Mouse (Mus musculus): ENCODE data around the gene Tmem17. TPM values are rescaled to one million over a fixed set of nuclear protein-coding genes. Genes with fewer than 3 reads are reported as not detected.

The Tmem17 gene
- polyA plus RNA-seq (2014; fragmentation: Nextera tagmentation; extraction: Ambion mirVana), result 13.7 and 14.2 TPM in 2 replicates

DNA sequence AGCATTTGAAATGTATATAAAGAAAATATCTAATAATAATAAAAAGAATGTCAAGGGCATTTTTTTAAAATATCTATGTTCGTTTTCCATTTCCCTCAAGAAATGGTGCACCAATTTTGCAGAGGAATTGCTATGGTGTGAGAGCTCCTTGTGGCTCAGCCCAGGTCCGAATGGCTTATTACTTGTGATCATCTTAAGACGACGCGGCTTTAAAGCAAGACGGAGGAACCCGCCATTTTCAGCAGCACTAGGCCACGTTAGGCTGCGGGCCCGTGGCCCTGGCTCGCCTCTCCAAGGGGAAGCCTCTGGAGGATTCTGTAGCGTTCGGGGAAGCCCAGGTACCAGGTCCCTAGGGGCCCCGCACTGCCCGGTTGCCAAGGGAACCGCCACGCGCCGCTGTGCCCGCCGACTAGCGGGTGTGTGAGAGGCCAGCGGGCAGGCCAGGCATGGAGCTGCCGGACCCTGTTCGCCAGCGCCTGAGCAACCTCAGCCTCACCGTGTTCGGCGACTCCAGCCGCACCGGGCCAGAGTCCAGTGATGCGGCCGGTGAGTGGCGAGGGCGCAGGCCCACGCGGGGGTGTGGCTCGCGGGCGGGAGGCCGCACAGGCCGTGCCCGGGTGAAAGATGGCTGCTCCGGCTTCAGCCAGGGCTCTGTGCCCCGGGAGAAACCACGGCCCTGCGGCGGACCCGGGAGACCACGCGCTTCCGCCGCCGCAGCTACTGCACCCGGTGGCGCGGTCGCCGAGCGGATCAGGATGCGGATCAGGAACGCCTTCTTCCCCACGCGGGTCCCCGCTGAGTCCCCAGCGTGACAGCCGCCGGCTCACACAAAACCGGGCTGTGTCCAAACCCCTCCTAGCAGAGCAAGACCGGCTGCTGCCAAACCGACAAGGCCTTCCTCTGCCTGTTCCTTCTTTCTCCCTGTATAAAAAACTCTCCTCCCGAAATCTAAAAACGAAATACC lies at the start of gene Tmem17:
Gene Tmem17 (plus strand): TSS at position 51 of the 964 bp plus-strand sequence.
- Histone ChIP-seq H3K27ac (replicated peaks; ENCODE audit: low read depth, low read length) (peak within 1 kb of the TSS; percentile 95), H3K27me3 (replicated peaks; ENCODE audit: control insufficient read depth, insufficient read depth, low read length) (no peaks in the 10 kb centered on the region), H3K9ac (ENCODE audit: low read depth, low read length) (peak within 1 kb of the TSS; percentile 98), H3K9me3 (ENCODE audit: control insufficient read depth, low read length) (peaks cover 6% of the 10 kb centered on the region; the same call in 1 of the 2 replicates), H3K36me3 (ENCODE audit: control insufficient read depth, insufficient read depth, low read length) (0 out of 2 replicates have a peak, but pooled peaks cover 1% of the 10 kb centered on the region), H3K4me3 (ENCODE audit: low read depth, low read length) (peak within 1 kb of the TSS; percentile 85), H3K4me2 (ENCODE audit: low read depth, low read length) (peak within 1 kb of the TSS; percentile 81), H3K4me1 (ENCODE audit: control insufficient read depth, insufficient read depth, low read length) (no peaks in the 10 kb centered on the region)
- DNase-seq (ENCODE audit: low spot score) (peak; percentile 80), ATAC-seq (ENCODE audit: low read depth) (peak; percentile 96)
- WGBS, result under 1% methylated on average over 38 of the region's 73 CpGs

- 74% methylated on average over 3 of the region's 3 CpGs for WGBS
- H3K27me3 ChIP-seq (replicated peaks; ENCODE audit: control insufficient read depth, insufficient read depth, low read length), result no peaks in the 10 kb centered on the region
- H3K4me2 ChIP-seq (ENCODE audit: low read depth, low read length), result no peak overlapping the region
- no peak overlapping the region for H3K27ac ChIP-seq (replicated peaks; ENCODE audit: low read depth, low read length)
- H3K9me3 ChIP-seq (ENCODE audit: control insufficient read depth, low read length), result no peaks in the 10 kb centered on the region
- H3K4me1 ChIP-seq (ENCODE audit: control insufficient read depth, insufficient read depth, low read length), result peaks cover 3% of the 10 kb centered on the region; the same call in 1 of the 2 replicates
- H3K9ac ChIP-seq (ENCODE audit: low read depth, low read length), result no peak overlapping the region
- H3K4me3 ChIP-seq (ENCODE audit: low read depth, low read length), result no peak overlapping the region
- H3K36me3 ChIP-seq (ENCODE audit: control insufficient read depth, insufficient read depth, low read length), result no peaks in the 10 kb centered on the region
- DNase-seq (ENCODE audit: low spot score) (no peak), ATAC-seq (ENCODE audit: low read depth) (no peak)
Measured at GRCm38 (mm10) chr11:22479836-22480619, 31.9 kb upstream of the Tmem17 start.

GRCm38 (mm10) chr11:22481639-22482361 lies 30.1 kb upstream of the Tmem17 start:
- peak; percentile 75 for DNase-seq (ENCODE audit: low spot score)
- Histone ChIP-seq H3K9me3 (ENCODE audit: control insufficient read depth, low read length) (no peaks in the 10 kb centered on the region), H3K27ac (replicated peaks; ENCODE audit: low read depth, low read length) (peak overlapping the region; percentile 57), H3K27me3 (replicated peaks; ENCODE audit: control insufficient read depth, insufficient read depth, low read length) (no peaks in the 10 kb centered on the region), H3K4me3 (ENCODE audit: low read depth, low read length) (no peak overlapping the region), H3K36me3 (ENCODE audit: control insufficient read depth, insufficient read depth, low read length) (no peaks in the 10 kb centered on the region), H3K4me1 (ENCODE audit: control insufficient read depth, insufficient read depth, low read length) (peaks cover 3% of the 10 kb centered on the region; the same call in 1 of the 2 replicates), H3K9ac (ENCODE audit: low read depth, low read length) (no peak overlapping the region), H3K4me2 (ENCODE audit: low read depth, low read length) (no peak overlapping the region)
- peak; percentile 76 for ATAC-seq (ENCODE audit: low read depth)
- 57% methylated on average over 1 of the region's 1 CpGs for WGBS

DNA sequence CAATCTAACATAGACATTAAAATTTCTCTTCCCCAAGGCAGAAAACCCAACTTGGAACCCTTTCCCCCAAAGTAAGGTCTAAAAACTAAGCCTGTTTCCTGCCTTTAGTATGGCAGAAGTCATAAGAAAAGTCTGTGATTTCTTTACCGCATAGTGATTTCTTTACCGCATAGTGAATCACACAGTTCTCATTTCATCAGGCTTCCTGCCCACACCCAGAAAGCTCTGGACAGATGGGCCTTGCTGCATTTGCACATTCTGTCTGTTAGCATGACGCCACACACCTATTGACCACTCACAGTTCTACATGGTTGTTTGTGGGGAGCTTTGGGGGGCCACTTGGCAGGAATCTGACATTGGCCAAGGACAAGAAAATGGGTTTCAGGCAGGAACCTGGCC lies 29.5 kb upstream of the Tmem17 start:
- ATAC-seq (ENCODE audit: low read depth) (no peak), DNase-seq (ENCODE audit: low spot score) (no peak)
- Histone ChIP-seq H3K4me2 (ENCODE audit: low read depth, low read length) (no peak overlapping the region), H3K27ac (replicated peaks; ENCODE audit: low read depth, low read length) (peak overlapping the region; percentile 57; the same call in 1 of the 2 replicates), H3K27me3 (replicated peaks; ENCODE audit: control insufficient read depth, insufficient read depth, low read length) (no peaks in the 10 kb centered on the region), H3K9ac (ENCODE audit: low read depth, low read length) (no peak overlapping the region), H3K4me3 (ENCODE audit: low read depth, low read length) (no peak overlapping the region), H3K4me1 (ENCODE audit: control insufficient read depth, insufficient read depth, low read length) (peaks cover 3% of the 10 kb centered on the region; the same call in 1 of the 2 replicates), H3K9me3 (ENCODE audit: control insufficient read depth, low read length) (no peaks in the 10 kb centered on the region), H3K36me3 (ENCODE audit: control insufficient read depth, insufficient read depth, low read length) (no peaks in the 10 kb centered on the region)
- 81% methylated on average over 3 of the region's 3 CpGs for WGBS

DNA sequence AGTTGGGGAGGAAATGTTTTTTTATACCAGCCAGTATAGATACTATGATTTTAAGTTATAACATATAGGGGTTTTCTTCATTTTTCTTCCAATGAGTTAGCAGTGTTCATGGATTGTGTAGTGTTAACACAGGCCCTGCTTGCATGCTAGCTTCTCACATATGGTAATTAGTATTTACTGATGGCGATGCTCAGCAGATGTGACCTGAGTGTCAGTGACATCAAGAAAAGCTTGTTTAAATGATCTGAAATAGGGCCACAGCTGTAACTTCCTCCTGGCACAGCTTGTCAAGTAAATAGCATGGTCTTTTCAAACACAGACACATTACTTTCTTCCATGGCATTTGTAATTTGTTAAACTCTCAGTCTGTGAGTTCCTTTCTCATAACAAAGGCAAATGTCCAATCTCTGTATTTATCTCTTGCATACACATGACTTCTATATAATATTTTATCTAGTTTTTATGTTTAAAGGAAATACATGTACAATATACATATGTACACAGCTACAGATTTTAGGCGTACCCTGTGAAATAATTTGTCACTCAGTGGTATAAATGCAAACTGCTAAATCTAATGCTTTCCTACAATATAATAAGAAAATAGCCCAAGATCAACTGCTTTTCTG lies 18.1 kb upstream of the Tmem17 start:
- ATAC-seq (ENCODE audit: low read depth) (no peak), DNase-seq (ENCODE audit: low spot score) (no peak)
- H3K4me2 ChIP-seq (ENCODE audit: low read depth, low read length), result no peak overlapping the region
- H3K27me3 ChIP-seq (replicated peaks; ENCODE audit: control insufficient read depth, insufficient read depth, low read length), result no peaks in the 10 kb centered on the region
- no peak overlapping the region for H3K9ac ChIP-seq (ENCODE audit: low read depth, low read length)
- 75% methylated on average over 2 of the region's 2 CpGs for WGBS
- no peak overlapping the region for H3K27ac ChIP-seq (replicated peaks; ENCODE audit: low read depth, low read length)
- H3K4me1 ChIP-seq (ENCODE audit: control insufficient read depth, insufficient read depth, low read length), result no peaks in the 10 kb centered on the region
- H3K36me3 ChIP-seq (ENCODE audit: control insufficient read depth, insufficient read depth, low read length), result no peaks in the 10 kb centered on the region
- no peaks in the 10 kb centered on the region for H3K9me3 ChIP-seq (ENCODE audit: control insufficient read depth, low read length)
- H3K4me3 ChIP-seq (ENCODE audit: low read depth, low read length), result no peak overlapping the region

DNA sequence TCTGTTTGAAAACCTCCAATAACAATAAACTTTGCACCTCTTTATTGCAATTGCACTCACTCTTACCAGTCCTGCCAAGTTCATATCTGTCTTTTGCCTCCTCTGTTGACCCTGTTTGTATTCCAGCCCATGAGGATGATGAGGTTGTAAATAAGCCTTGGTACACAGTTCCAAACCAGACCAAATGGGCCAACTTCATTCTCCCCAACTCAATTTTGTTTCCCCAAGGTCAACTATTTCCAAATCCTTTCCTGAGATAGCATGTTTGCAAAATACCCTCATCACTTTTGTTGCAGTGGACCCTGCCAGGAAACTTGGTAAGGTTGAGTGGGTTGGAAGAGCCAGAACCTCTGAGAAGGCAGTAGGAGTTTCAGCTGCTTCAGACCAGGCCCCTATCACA lies 16.9 kb upstream of the Tmem17 start:
- no peak for DNase-seq (ENCODE audit: low spot score)
- ATAC-seq (ENCODE audit: low read depth), result no peak
- Histone ChIP-seq H3K27ac (replicated peaks; ENCODE audit: low read depth, low read length) (no peak overlapping the region), H3K9me3 (ENCODE audit: control insufficient read depth, low read length) (no peaks in the 10 kb centered on the region), H3K27me3 (replicated peaks; ENCODE audit: control insufficient read depth, insufficient read depth, low read length) (no peaks in the 10 kb centered on the region), H3K4me3 (ENCODE audit: low read depth, low read length) (no peak overlapping the region), H3K36me3 (ENCODE audit: control insufficient read depth, insufficient read depth, low read length) (no peaks in the 10 kb centered on the region), H3K4me2 (ENCODE audit: low read depth, low read length) (no peak overlapping the region), H3K9ac (ENCODE audit: low read depth, low read length) (no peak overlapping the region), H3K4me1 (ENCODE audit: control insufficient read depth, insufficient read depth, low read length) (no peaks in the 10 kb centered on the region)

GRCm38 (mm10) chr11:22499396-22499795 lies 12.5 kb upstream of the Tmem17 start:
- DNase-seq (ENCODE audit: low spot score), result no peak

DNA sequence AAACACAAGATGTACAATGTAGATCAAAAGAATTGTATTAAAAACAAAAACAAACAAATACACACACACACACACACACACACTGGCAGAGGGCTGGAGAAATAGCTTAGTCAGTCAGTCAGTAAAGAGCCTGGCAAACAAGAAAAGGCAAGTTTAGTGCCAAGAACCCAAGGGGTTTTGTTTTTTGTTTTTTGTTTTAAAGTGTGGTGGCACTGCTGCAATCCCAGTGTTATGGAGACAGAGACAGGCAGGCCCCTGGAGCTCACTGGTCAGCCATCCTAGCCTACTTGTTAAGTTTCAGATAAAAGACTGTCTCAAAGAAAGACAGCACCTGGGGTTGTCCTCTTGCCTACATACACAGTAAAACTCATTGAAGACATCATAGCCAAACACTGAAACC lies 12.0 kb upstream of the Tmem17 start:
- no peaks in the 10 kb centered on the region for H3K4me1 ChIP-seq (ENCODE audit: control insufficient read depth, insufficient read depth, low read length)
- no peaks in the 10 kb centered on the region for H3K27me3 ChIP-seq (replicated peaks; ENCODE audit: control insufficient read depth, insufficient read depth, low read length)
- no peak overlapping the region for H3K4me2 ChIP-seq (ENCODE audit: low read depth, low read length)
- H3K9me3 ChIP-seq (ENCODE audit: control insufficient read depth, low read length), result no peaks in the 10 kb centered on the region
- no peak overlapping the region for H3K9ac ChIP-seq (ENCODE audit: low read depth, low read length)
- no peak overlapping the region for H3K4me3 ChIP-seq (ENCODE audit: low read depth, low read length)
- no peak for ATAC-seq (ENCODE audit: low read depth)
- no peak overlapping the region for H3K27ac ChIP-seq (replicated peaks; ENCODE audit: low read depth, low read length)
- no peaks in the 10 kb centered on the region for H3K36me3 ChIP-seq (ENCODE audit: control insufficient read depth, insufficient read depth, low read length)
- DNase-seq (ENCODE audit: low spot score), result no peak

More at GRCm38 (mm10) chr11:22499396-22499795, 12.5 kb upstream of the Tmem17 start:
- no peak overlapping the region for H3K4me3 ChIP-seq (ENCODE audit: low read depth, low read length)
- no peaks in the 10 kb centered on the region for H3K36me3 ChIP-seq (ENCODE audit: control insufficient read depth, insufficient read depth, low read length)
- H3K27me3 ChIP-seq (replicated peaks; ENCODE audit: control insufficient read depth, insufficient read depth, low read length), result no peaks in the 10 kb centered on the region
- 75% methylated on average over 6 of the region's 6 CpGs for WGBS
- H3K27ac ChIP-seq (replicated peaks; ENCODE audit: low read depth, low read length), result no peak overlapping the region
- H3K9ac ChIP-seq (ENCODE audit: low read depth, low read length), result no peak overlapping the region
- H3K4me2 ChIP-seq (ENCODE audit: low read depth, low read length), result no peak overlapping the region
- ATAC-seq (ENCODE audit: low read depth), result no peak
- no peaks in the 10 kb centered on the region for H3K9me3 ChIP-seq (ENCODE audit: control insufficient read depth, low read length)
- H3K4me1 ChIP-seq (ENCODE audit: control insufficient read depth, insufficient read depth, low read length), result no peaks in the 10 kb centered on the region
